8 mouse cellular contexts compared by ENCODE assay signal in genomic region chr8:123412560-123413170, GRCm38 (mm10). TPM values are rescaled to one million over a fixed set of nuclear protein-coding genes. Genes with fewer than 3 reads are reported as not detected.
DNase-seq lines count a peak whose midpoint lies in the region; ATAC-seq and TF ChIP-seq lines count a peak whose summit lies in the region.

No protein-coding gene starts in this region.

- no peaks in the 10 kb centered on the region for H3K9me3 ChIP-seq in embryonic facial prominence, embryonic 15.5 days (replicated peaks)
- H3K9me3 ChIP-seq in midbrain, embryonic 14.5 days (ENCODE audit: control insufficient read depth, low read length) = no peaks in the 10 kb centered on the region

- DNase-seq in CD4-positive, CD25-positive, alpha-beta regulatory T cell, adult 2 months (ENCODE audit: low read depth, low spot score) = peak; percentile 65
- peak; percentile 95 for DNase-seq in R1 (ENCODE audit: low read depth, low spot score)
- peak; percentile 77 to 92 for DNase-seq in layer of hippocampus, adult 2 months (ENCODE audit: low spot score in 2 of 2)
- DNase-seq in midbrain, embryonic 14.5 days = peak; percentile 91
- DNase-seq in gastrocnemius, postnatal 14 days = no peak
- DNase-seq in Muller cell, postnatal 12 days (ENCODE audit: inconsistent ontology term) = no peak

- no peaks in the 10 kb centered on the region for H3K36me3 ChIP-seq in embryonic facial prominence, embryonic 15.5 days
- H3K36me3 ChIP-seq in midbrain, embryonic 14.5 days (ENCODE audit: control insufficient read depth, insufficient read depth, low read length) = peaks cover 15% of the 10 kb centered on the region

- H3K27me3 ChIP-seq in embryonic facial prominence, embryonic 15.5 days = peaks cover 50% of the 10 kb centered on the region
- H3K27me3 ChIP-seq in midbrain, embryonic 14.5 days (ENCODE audit: control insufficient read depth, insufficient read depth, low read length) = no peaks in the 10 kb centered on the region

- peak overlapping the region; percentile 42 for H3K4me3 ChIP-seq in embryonic facial prominence, embryonic 15.5 days (replicated peaks)
- H3K4me3 ChIP-seq in layer of hippocampus, adult 2 months = peak overlapping the region; percentile 80
- peak overlapping the region; percentile 98 for H3K4me3 ChIP-seq in midbrain, embryonic 14.5 days (replicated peaks; ENCODE audit: low read depth, low read length)

- ATAC-seq in embryonic facial prominence, embryonic 15.5 days (ENCODE audit: insufficient number of reproducible peaks, low FRiP score, low TSS enrichment, low read depth) = peak; percentile 60
- ATAC-seq in midbrain, embryonic 14.5 days (ENCODE audit: low FRiP score, low TSS enrichment) = peak; percentile 44
- no peak for ATAC-seq in erythroblast, adult 5-6 weeks (replicated peaks; ENCODE audit: low FRiP score, poor library complexity, severe bottlenecking)

- no peak overlapping the region for H3K27ac ChIP-seq in embryonic facial prominence, embryonic 15.5 days (replicated peaks)
- H3K27ac ChIP-seq in layer of hippocampus, adult 2 months = peak overlapping the region; percentile 92
- H3K27ac ChIP-seq in midbrain, embryonic 14.5 days (replicated peaks; ENCODE audit: low read depth, low read length) = peak overlapping the region; percentile 99

- no peak for TF ChIP-seq CTCF in layer of hippocampus, adult 2 months (conservative IDR thresholded peaks at IDR 0.05)

- WGBS in embryonic facial prominence, embryonic 15.5 days = 3% methylated on average over 12 of the region's 12 CpGs
- under 1% methylated on average over 12 of the region's 12 CpGs for WGBS in midbrain, embryonic 14.5 days

- intact Hi-C loops in gastrocnemius, postnatal 14 days (cut with DNase I; ENCODE audit: low total_unique reads) = no loop called here

- peaks cover 23% of the 10 kb centered on the region for H3K4me1 ChIP-seq in embryonic facial prominence, embryonic 15.5 days
- H3K4me1 ChIP-seq in midbrain, embryonic 14.5 days (ENCODE audit: control insufficient read depth, insufficient read depth, low read length) = peaks cover 37% of the 10 kb centered on the region

- no peak overlapping the region for H3K4me2 ChIP-seq in embryonic facial prominence, embryonic 15.5 days (replicated peaks)
- peak overlapping the region; percentile 95 for H3K4me2 ChIP-seq in midbrain, embryonic 14.5 days (ENCODE audit: low read length)

- no peak overlapping the region for H3K9ac ChIP-seq in embryonic facial prominence, embryonic 15.5 days
- peak overlapping the region; percentile 100 for H3K9ac ChIP-seq in midbrain, embryonic 14.5 days (replicated peaks; ENCODE audit: low read length)

RNA-seq across cellular contexts. Expression of gene Tubb3, which starts 1.4 kb away (rescaled TPM):
- 43.1 and 48.1 TPM in 2 replicates for polyA plus RNA-seq in embryonic facial prominence, embryonic 15.5 days (2015; fragmentation: Nextera tagmentation; extraction: Ambion mirVana)
- 100 to 1,000 TPM; 249 to 277 TPM for total RNA-seq in layer of hippocampus, adult 2 months (2021)
- 2,028 and 2,035 TPM in 2 replicates for polyA plus RNA-seq in midbrain, embryonic 14.5 days (2014; fragmentation: Nextera tagmentation; extraction: Ambion mirVana)
- under 1 TPM in 1 of 2 experiments, not detected in 1; 0.16 TPM for total RNA-seq in gastrocnemius, postnatal 14 days (2021)
- 3.8 TPM in 1 of 2 replicates, not detected in the other for total RNA-seq in erythroblast, adult 5-6 weeks (2015; ENCODE audit: low replicate concordance)
- total RNA-seq in erythroblast, adult 5-6 weeks (2017; ENCODE audit: low replicate concordance) = not detected in 2 replicates

RNA-seq across cellular contexts. Expression of gene Mc1r, which starts 5.8 kb away (rescaled TPM):
- 0.38 and 0.47 TPM in 2 replicates for polyA plus RNA-seq in embryonic facial prominence, embryonic 15.5 days (2015; fragmentation: Nextera tagmentation; extraction: Ambion mirVana)
- not detected for total RNA-seq in layer of hippocampus, adult 2 months (2021)
- polyA plus RNA-seq in midbrain, embryonic 14.5 days (2014; fragmentation: Nextera tagmentation; extraction: Ambion mirVana) = 0.24 and 0.28 TPM in 2 replicates
- total RNA-seq in gastrocnemius, postnatal 14 days (2021) = not detected
- total RNA-seq in erythroblast, adult 5-6 weeks (2015; ENCODE audit: low replicate concordance) = not detected in 2 replicates
- total RNA-seq in erythroblast, adult 5-6 weeks (2017; ENCODE audit: low replicate concordance) = not detected in 2 replicates

RNA-seq across cellular contexts. Expression of gene Def8, which starts 10.7 kb away (rescaled TPM):
- polyA plus RNA-seq in embryonic facial prominence, embryonic 15.5 days (2015; fragmentation: Nextera tagmentation; extraction: Ambion mirVana) = 40.4 and 40.5 TPM in 2 replicates
- 10 to 100 TPM; 56.7 to 62.1 TPM for total RNA-seq in layer of hippocampus, adult 2 months (2021)
- polyA plus RNA-seq in midbrain, embryonic 14.5 days (2014; fragmentation: Nextera tagmentation; extraction: Ambion mirVana) = 42.0 and 48.2 TPM in 2 replicates
- 10 to 100 TPM; 36.2 to 36.3 TPM for total RNA-seq in gastrocnemius, postnatal 14 days (2021)
- 11.3 and 15.8 TPM in 2 replicates for total RNA-seq in erythroblast, adult 5-6 weeks (2015; ENCODE audit: low replicate concordance)
- 12.8 and 16.5 TPM in 2 replicates for total RNA-seq in erythroblast, adult 5-6 weeks (2017; ENCODE audit: low replicate concordance)

RNA-seq across cellular contexts. Expression of gene Tcf25, which starts 39.1 kb away (rescaled TPM):
- polyA plus RNA-seq in embryonic facial prominence, embryonic 15.5 days (2015; fragmentation: Nextera tagmentation; extraction: Ambion mirVana) = 174 and 176 TPM in 2 replicates
- 100 to 1,000 TPM; 459 to 497 TPM for total RNA-seq in layer of hippocampus, adult 2 months (2021)
- polyA plus RNA-seq in midbrain, embryonic 14.5 days (2014; fragmentation: Nextera tagmentation; extraction: Ambion mirVana) = 254 and 294 TPM in 2 replicates
- total RNA-seq in gastrocnemius, postnatal 14 days (2021) = 100 to 1,000 TPM; 140 to 162 TPM
- 25.3 and 45.0 TPM in 2 replicates for total RNA-seq in erythroblast, adult 5-6 weeks (2015; ENCODE audit: low replicate concordance)
- total RNA-seq in erythroblast, adult 5-6 weeks (2017; ENCODE audit: low replicate concordance) = 19.5 and 29.4 TPM in 2 replicates

Comparison
In these comparisons a context has a peak if more than half of its experiments do, and no peak if none do; other contexts are left out.
1. DNase-seq: peak in CD4-positive, CD25-positive, alpha-beta regulatory T cell, adult 2 months (single experiment), R1 (single experiment), layer of hippocampus, adult 2 months (2 of 2) and midbrain, embryonic 14.5 days (single experiment); none in gastrocnemius, postnatal 14 days (single experiment) and Muller cell, postnatal 12 days (single experiment).
2. H3K4me3 ChIP-seq: peak in every context shown above with its lines; median percentile 98 in midbrain, embryonic 14.5 days; 80 in layer of hippocampus, adult 2 months; 42 in embryonic facial prominence, embryonic 15.5 days.
3. RNA of gene Tubb3, which starts 1.4 kb away (total RNA-seq): 249 to 277 TPM in layer of hippocampus, adult 2 months; 3.8 TPM in erythroblast, adult 5-6 weeks and 0.16 TPM in gastrocnemius, postnatal 14 days; every median in the first group is over 10 times any median in the second.